Mouse (Mus musculus) neural tube, embryonic 12.5 days (tissue): ENCODE results near the gene Ube2o. TPM values are rescaled to one million over a fixed set of nuclear protein-coding genes. Genes with fewer than 3 reads are reported as not detected.

Experiments used
- ATAC-seq: fragments of 200-750 bp; cut with Nextera tagmentation; 2 replicates; pipeline ENCODE4 v1.8.0; 2017; ENCODE audit warnings: low read depth, mild to moderate bottlenecking, moderate TSS enrichment, moderate library complexity; ENCODE audit not compliant: low FRiP score
- H3K27ac ChIP-seq: fragments of 300-500 bp; sonication (generic); 2 replicates; pipeline ENCODE4 v1.5.1; 2016
- H3K27me3 ChIP-seq: fragments of 300-500 bp; sonication (generic); replicated peaks from 2 replicates; pipeline ENCODE4 v1.6.1; 2016; ENCODE audit warnings: mild to moderate bottlenecking
- H3K36me3 ChIP-seq: fragments of 300-500 bp; sonication (generic); 2 replicates; pipeline ENCODE4 v1.6.1; 2016; ENCODE audit warnings: mild to moderate bottlenecking
- H3K4me1 ChIP-seq: fragments of 300-500 bp; sonication (generic); 2 replicates; pipeline ENCODE4 v1.6.1; 2016
- H3K4me2 ChIP-seq: fragments of 300-500 bp; sonication (generic); replicated peaks from 2 replicates; pipeline ENCODE4 v1.6.1; 2016; ENCODE audit warnings: mild to moderate bottlenecking
- H3K4me3 ChIP-seq: fragments of 300-500 bp; sonication (generic); 2 replicates; pipeline ENCODE4 v1.5.1; 2016
- H3K9ac ChIP-seq: fragments of 300-500 bp; sonication (generic); 2 replicates; pipeline ENCODE4 v1.6.1; 2016; ENCODE audit warnings: mild to moderate bottlenecking
- H3K9me3 ChIP-seq: fragments of 300-500 bp; sonication (generic); 2 replicates; pipeline ENCODE4 v1.6.1; 2016; ENCODE audit warnings: mild to moderate bottlenecking
- WGBS: fragments of 180-500 bp; shearing (Covaris S2); methylation state at CpG from one replicate; pipeline ENCODE4 v1.1.7; 2016; 5-methylcytosine and 5-hydroxymethylcytosine counted together
- polyA plus RNA-seq: library from polyadenylated mRNA; unstranded; fragments of >200 nt; fragmentation: Nextera tagmentation; extraction: Ambion mirVana; gene quantifications from 2 replicates; pipeline ENCODE4 v1.2.1, GENCODE M21; 2016

Gene Ube2o
- polyA plus RNA-seq, result 34.3 and 37.6 TPM in 2 replicates

GRCm38 (mm10) chr11:116581376-116581814, at the start of gene Ube2o:
Ube2o (minus strand) TSS chr11:116581447.
- no peaks in the 10 kb centered on the region for H3K9me3 ChIP-seq
- no peaks in the 10 kb centered on the region for H3K36me3 ChIP-seq
- peak within 1 kb of the TSS; percentile 79 for H3K4me2 ChIP-seq
- no peaks in the 10 kb centered on the region for H3K27me3 ChIP-seq
- 2% methylated on average over 36 of the region's 51 CpGs for WGBS
- peak; percentile 83 for ATAC-seq
- H3K4me1 ChIP-seq, result peaks cover 21% of the 10 kb centered on the region
- peak within 1 kb of the TSS; percentile 90 for H3K27ac ChIP-seq
- peak within 1 kb of the TSS; percentile 91 for H3K9ac ChIP-seq
- peak within 1 kb of the TSS; percentile 97 for H3K4me3 ChIP-seq

- H3K4me3 ChIP-seq, result no peak overlapping the region
- no peaks in the 10 kb centered on the region for H3K27me3 ChIP-seq
- whole genome bisulfite sequencing, result 55% methylated on average over 12 of the region's 12 CpGs
- H3K9ac ChIP-seq, result no peak overlapping the region
- H3K9me3 ChIP-seq, result no peaks in the 10 kb centered on the region
- ATAC-seq, result no peak
- no peak overlapping the region for H3K27ac ChIP-seq
- H3K4me2 ChIP-seq, result no peak overlapping the region
- no peaks in the 10 kb centered on the region; the same call in 1 of the 2 replicates for H3K4me1 ChIP-seq
- H3K36me3 ChIP-seq, result no peaks in the 10 kb centered on the region
These were observed 49.1 kb upstream of the Ube2o start for GRCm38 (mm10) chr11:116630171-116630965.

GRCm38 (mm10) chr11:116629472-116629871, 48.2 kb upstream of the Ube2o start:
- Histone ChIP-seq H3K4me1 (no peaks in the 10 kb centered on the region; the same call in 1 of the 2 replicates), H3K9me3 (no peaks in the 10 kb centered on the region), H3K9ac (no peak overlapping the region), H3K36me3 (no peaks in the 10 kb centered on the region), H3K4me3 (no peak overlapping the region), H3K27me3 (no peaks in the 10 kb centered on the region; the same call in 1 of the 2 replicates), H3K4me2 (no peak overlapping the region), H3K27ac (no peak overlapping the region)
- WGBS, result 87% methylated on average over 6 of the region's 6 CpGs
- ATAC-seq, result no peak

DNA sequence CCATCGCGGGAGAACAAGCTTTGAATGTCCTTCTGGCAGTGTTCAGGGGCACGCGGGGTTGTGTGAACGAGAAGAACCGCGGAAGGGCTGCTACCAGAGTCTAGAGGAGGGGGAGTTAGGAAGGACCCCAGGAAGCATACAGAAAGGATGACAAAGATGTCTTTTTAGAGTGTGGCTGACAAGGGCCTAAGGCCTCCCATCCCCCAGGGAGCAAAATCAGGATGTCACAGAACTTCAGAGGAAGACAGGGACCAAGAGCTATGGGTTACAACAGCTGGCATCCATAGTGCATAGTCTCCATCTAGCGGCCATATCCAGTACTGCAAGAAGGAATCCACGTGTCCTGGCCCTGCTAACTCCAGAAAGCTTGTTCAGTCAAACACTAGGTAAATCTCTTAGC, 47.5 kb upstream of the Ube2o start:
- ATAC-seq, result peak; percentile 30; the same call in 1 of the 2 replicates
- 58% methylated on average over 9 of the region's 9 CpGs for WGBS
- Histone ChIP-seq H3K9ac (no peak overlapping the region), H3K4me3 (no peak overlapping the region), H3K4me2 (no peak overlapping the region), H3K36me3 (no peaks in the 10 kb centered on the region), H3K27ac (no peak overlapping the region), H3K4me1 (peaks cover 5% of the 10 kb centered on the region), H3K9me3 (no peaks in the 10 kb centered on the region), H3K27me3 (peaks cover 6% of the 10 kb centered on the region)

DNA sequence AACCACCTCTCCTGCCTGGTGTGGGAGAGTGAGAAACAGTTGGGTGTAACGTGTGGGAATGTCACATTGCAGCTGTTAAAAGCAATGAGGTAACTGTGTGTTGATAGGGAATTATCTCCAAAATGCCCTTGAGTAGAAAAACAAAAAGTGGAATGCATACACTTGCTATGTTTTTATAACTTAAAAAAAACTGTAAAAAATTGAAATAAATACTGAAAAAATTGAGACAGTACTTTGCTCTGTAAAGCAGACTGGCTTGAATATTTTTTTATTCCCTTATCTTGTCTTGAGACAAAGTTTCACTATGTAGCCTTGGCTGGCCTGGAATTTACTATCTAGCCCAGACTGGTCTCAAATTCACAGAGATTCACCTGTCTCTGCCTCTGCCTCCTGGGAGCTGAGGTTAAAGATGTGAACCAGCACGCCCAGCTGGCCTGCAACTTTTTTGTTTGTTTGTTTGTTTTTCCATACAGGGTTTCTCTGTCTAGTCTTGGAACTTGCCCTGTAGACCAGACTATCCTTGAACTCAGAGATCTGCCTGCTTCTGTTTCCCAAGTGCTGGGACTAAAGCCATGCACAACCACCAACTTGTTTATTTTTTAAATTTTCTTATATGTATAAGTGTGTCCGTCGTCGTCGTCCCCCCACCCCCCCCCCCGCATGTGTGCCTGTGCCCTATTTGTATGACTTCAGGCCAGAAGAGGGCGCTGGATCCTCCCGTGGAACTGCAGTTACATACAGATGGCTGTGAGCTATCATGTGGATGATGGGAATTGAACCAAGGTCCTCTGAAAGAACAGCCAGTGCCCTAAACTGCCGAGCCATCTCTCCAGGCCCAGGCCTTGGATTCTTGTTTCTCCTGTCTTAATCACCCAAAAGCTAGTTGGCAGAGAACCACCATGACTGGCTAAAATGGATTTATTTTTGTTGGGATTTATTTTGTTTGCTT, 46.1 kb upstream of the Ube2o start:
- H3K4me1 ChIP-seq, result peaks cover 10% of the 10 kb centered on the region
- peaks cover 9% of the 10 kb centered on the region for H3K27me3 ChIP-seq
- no peak overlapping the region for H3K4me3 ChIP-seq
- H3K4me2 ChIP-seq, result no peak overlapping the region
- no peak overlapping the region for H3K27ac ChIP-seq
- WGBS, result 40% methylated on average over 10 of the region's 10 CpGs
- no peak overlapping the region for H3K9ac ChIP-seq
- no peaks in the 10 kb centered on the region for H3K9me3 ChIP-seq
- no peak for ATAC-seq
- H3K36me3 ChIP-seq, result no peaks in the 10 kb centered on the region

DNA sequence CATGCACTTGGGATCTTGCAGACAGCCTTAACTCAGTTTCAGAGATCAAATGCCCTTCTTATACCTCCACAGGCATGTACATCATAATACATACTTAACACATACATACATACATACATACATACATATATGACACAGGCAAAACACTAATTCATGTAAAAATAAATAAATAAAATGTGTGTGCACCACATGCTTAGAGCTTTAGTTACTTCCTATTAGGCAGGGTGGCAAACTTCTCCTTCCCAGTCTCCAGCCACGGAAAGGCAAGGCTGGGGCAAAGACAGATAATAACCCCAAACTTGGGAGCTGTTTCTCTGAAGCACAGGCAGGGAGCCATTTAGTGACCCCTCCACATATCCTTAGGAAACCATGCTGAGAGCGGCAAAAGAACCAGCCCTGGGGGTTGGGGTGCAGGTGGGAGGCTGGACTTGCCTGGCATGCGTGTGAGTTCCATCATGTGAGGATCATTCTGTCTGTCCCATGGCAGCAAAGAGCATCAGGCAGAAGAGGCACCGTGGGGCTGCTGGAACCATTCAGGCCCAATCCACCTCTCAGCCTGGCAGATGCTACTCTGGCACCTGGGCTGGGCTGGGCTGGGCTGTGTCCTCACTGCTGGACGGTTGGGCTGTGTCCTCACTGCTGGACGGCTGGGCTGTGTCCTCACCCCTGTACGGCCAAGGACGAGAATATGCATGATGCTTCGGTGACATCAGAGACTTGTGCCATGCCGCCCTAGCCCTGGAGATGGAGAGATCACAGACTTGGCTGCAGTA, 45.2 kb upstream of the Ube2o start, which contains the start of gene Rhbdf2:
Gene Rhbdf2 (minus strand): TSS at position 721 of the 773 bp plus-strand sequence.
- Histone ChIP-seq H3K27ac (no peak within 1 kb of the TSS), H3K4me2 (no peak within 1 kb of the TSS), H3K9ac (no peak within 1 kb of the TSS), H3K36me3 (no peaks in the 10 kb centered on the region), H3K9me3 (no peaks in the 10 kb centered on the region), H3K4me1 (peaks cover 14% of the 10 kb centered on the region), H3K27me3 (peaks cover 9% of the 10 kb centered on the region), H3K4me3 (no peak within 1 kb of the TSS)
- no peak for ATAC-seq
- WGBS, result 69% methylated on average over 10 of the region's 10 CpGs

GRCm38 (mm10) chr11:116625081-116626000, 44.1 kb upstream of the Ube2o start:
- no peak for ATAC-seq

GRCm38 (mm10) chr11:116624131-116624832, 43.0 kb upstream of the Ube2o start:
- Histone ChIP-seq H3K4me3 (peak overlapping the region; percentile 58), H3K4me1 (peaks cover 34% of the 10 kb centered on the region), H3K27me3 (peaks cover 9% of the 10 kb centered on the region), H3K27ac (no peak overlapping the region), H3K9me3 (no peaks in the 10 kb centered on the region), H3K4me2 (peak overlapping the region; percentile 81), H3K36me3 (no peaks in the 10 kb centered on the region), H3K9ac (peak overlapping the region; percentile 57)
- WGBS, result 11% methylated on average over 42 of the region's 42 CpGs
- ATAC-seq, result 0 out of 2 replicates have a peak, but pooled peaks have one; percentile 37

More at GRCm38 (mm10) chr11:116625081-116626000, 44.1 kb upstream of the Ube2o start:
- no peak overlapping the region for H3K9ac ChIP-seq
- H3K27me3 ChIP-seq, result peaks cover 9% of the 10 kb centered on the region
- H3K36me3 ChIP-seq, result no peaks in the 10 kb centered on the region
- no peak overlapping the region for H3K4me3 ChIP-seq
- no peak overlapping the region for H3K4me2 ChIP-seq
- peaks cover 24% of the 10 kb centered on the region for H3K4me1 ChIP-seq
- 76% methylated on average over 17 of the region's 17 CpGs for WGBS
- no peak overlapping the region for H3K27ac ChIP-seq
- no peaks in the 10 kb centered on the region for H3K9me3 ChIP-seq

- 0 out of 2 replicates have a peak, but pooled peaks have one; percentile 24 for ATAC-seq
- H3K4me2 ChIP-seq, result peak overlapping the region; percentile 81
- WGBS, result 6% methylated on average over 40 of the region's 40 CpGs
- no peaks in the 10 kb centered on the region for H3K9me3 ChIP-seq
- H3K9ac ChIP-seq, result peak overlapping the region; percentile 57
- peaks cover 38% of the 10 kb centered on the region for H3K4me1 ChIP-seq
- H3K4me3 ChIP-seq, result peak overlapping the region; percentile 58
- no peak overlapping the region for H3K27ac ChIP-seq
- peaks cover 9% of the 10 kb centered on the region for H3K27me3 ChIP-seq
- no peaks in the 10 kb centered on the region for H3K36me3 ChIP-seq
These were observed 42.3 kb upstream of the Ube2o start for GRCm38 (mm10) chr11:116623281-116624124.
